Mouse (Mus musculus) intestine, embryonic 16.5 days (tissue): Measurements from ENCODE around the gene Kctd10. TPM values are rescaled to one million over a fixed set of nuclear protein-coding genes. Genes with fewer than 3 reads are reported as not detected.
A peak's percentile ranks its signal among the peaks of the same experiment; 100 is the strongest.

ENCODE experiments used
- ATAC-seq: fragments of 200-750 bp; cut with Nextera tagmentation; 2 replicates; pipeline ENCODE4 v1.8.0; 2017; ENCODE audit warnings: moderate TSS enrichment, moderate library complexity
- H3K27ac ChIP-seq: fragments of 300-500 bp; sonication (generic); 2 replicates; pipeline ENCODE4 v1.5.1; 2014; ENCODE audit warnings: mild to moderate bottlenecking, low read length
- H3K27me3 ChIP-seq: fragments of 300-500 bp; sonication (generic); replicated peaks from 2 replicates; pipeline ENCODE4 v1.6.1; 2014; ENCODE audit warnings: low read length, control low read depth, mixed read lengths; ENCODE audit not compliant: control insufficient read depth, insufficient read depth
- H3K36me3 ChIP-seq: fragments of 300-500 bp; sonication (generic); 2 replicates; pipeline ENCODE4 v1.6.1; 2014; ENCODE audit warnings: low read length, control low read depth; ENCODE audit not compliant: control insufficient read depth, insufficient read depth
- H3K4me1 ChIP-seq: fragments of 300-500 bp; sonication (generic); 2 replicates; pipeline ENCODE4 v1.6.1; 2014; ENCODE audit warnings: low read length, control low read depth, mixed read lengths; ENCODE audit not compliant: control insufficient read depth, insufficient read depth
- H3K4me2 ChIP-seq: fragments of 300-500 bp; sonication (generic); 2 replicates; pipeline ENCODE4 v1.6.1; 2014; ENCODE audit warnings: low read depth, low read length, control low read depth
- H3K4me3 ChIP-seq: fragments of 300-500 bp; sonication (generic); 2 replicates; pipeline ENCODE4 v1.5.1; 2014; ENCODE audit warnings: mild to moderate bottlenecking, low read length
- H3K9ac ChIP-seq: fragments of 300-500 bp; sonication (generic); 2 replicates; pipeline ENCODE4 v1.6.1; 2014; ENCODE audit warnings: low read depth, low read length
- H3K9me3 ChIP-seq: fragments of 300-500 bp; sonication (generic); 2 replicates; pipeline ENCODE4 v1.6.1; 2016; ENCODE audit warnings: low read length, control low read depth; ENCODE audit not compliant: control insufficient read depth
- WGBS: fragments of 180-500 bp; shearing (Covaris S2); extraction: QIAGEN DNeasy Blood & Tissue Kit; methylation state at CpG from one replicate; pipeline ENCODE4 v1.1.7; 2014; 5-methylcytosine and 5-hydroxymethylcytosine counted together
- polyA plus RNA-seq: library from polyadenylated mRNA; unstranded; fragments of >200 nt; fragmentation: Nextera tagmentation; extraction: Ambion mirVana; gene quantifications from 2 replicates; pipeline ENCODE4 v1.2.1, GENCODE M21; 2015

Gene Kctd10
- polyA plus RNA-seq, 1 experiment from 2014 or later = 132 TPM

GRCm38 (mm10) chr5:114372565-114372964 is 7.7 kb downstream of the Kctd10 start:
- 23% methylated on average over 11 of the region's 11 CpGs for WGBS
- Histone ChIP-seq H3K4me2 (peak overlapping the region; percentile 37), H3K27ac (peak overlapping the region; percentile 97), H3K9ac (peak overlapping the region; percentile 62), H3K36me3 (peaks cover 11% of the 10 kb centered on the region), H3K4me3 (no peak overlapping the region), H3K9me3 (no peaks in the 10 kb centered on the region), H3K4me1 (peaks cover 82% of the 10 kb centered on the region), H3K27me3 (no peaks in the 10 kb centered on the region)
- ATAC-seq = peak; percentile 65

DNA sequence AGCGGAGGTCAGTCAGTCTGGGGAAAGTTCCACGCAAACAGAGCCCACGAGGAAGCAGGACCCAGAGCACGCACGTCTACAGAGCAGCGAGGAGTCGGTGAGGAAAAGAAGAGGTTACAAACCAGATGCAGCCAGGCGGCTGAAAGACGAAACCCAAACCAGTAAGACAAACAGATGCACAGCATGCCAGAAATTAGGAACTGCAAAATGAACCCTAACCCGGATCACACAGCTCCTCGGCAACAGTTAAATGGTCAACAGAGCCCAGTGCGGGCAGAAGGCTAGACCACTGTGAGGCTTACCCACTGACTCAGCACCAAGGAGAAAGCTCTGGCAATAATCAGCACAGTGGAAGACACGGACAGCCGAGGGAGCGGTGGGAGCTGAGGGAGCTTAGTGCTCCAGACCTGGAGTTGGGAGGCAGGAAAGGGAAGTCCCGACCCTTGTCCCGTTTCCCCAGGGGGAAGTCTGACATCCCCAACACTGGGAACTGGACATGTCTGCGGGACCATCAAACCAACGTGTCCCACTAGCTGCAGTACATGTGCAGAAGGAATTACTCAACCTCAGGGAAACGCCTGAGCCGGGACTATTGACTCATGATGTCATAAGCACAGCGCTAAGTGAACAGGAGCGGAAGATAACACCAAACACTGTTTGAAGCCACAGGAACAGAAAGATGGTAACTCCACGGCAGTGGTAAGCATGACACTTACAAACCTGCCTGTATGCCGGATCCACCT is 8.4 kb downstream of the Kctd10 start:
- no peaks in the 10 kb centered on the region for H3K27me3 ChIP-seq
- H3K27ac ChIP-seq = peak overlapping the region; percentile 97
- 40% methylated on average over 25 of the region's 25 CpGs for WGBS
- H3K9ac ChIP-seq = peak overlapping the region; percentile 62
- no peaks in the 10 kb centered on the region for H3K9me3 ChIP-seq
- ATAC-seq = peak; percentile 19
- peak overlapping the region; percentile 12; the same call in 1 of the 2 replicates for H3K4me3 ChIP-seq
- peaks cover 76% of the 10 kb centered on the region for H3K4me1 ChIP-seq
- peaks cover 16% of the 10 kb centered on the region for H3K36me3 ChIP-seq
- peak overlapping the region; percentile 37 for H3K4me2 ChIP-seq

DNA sequence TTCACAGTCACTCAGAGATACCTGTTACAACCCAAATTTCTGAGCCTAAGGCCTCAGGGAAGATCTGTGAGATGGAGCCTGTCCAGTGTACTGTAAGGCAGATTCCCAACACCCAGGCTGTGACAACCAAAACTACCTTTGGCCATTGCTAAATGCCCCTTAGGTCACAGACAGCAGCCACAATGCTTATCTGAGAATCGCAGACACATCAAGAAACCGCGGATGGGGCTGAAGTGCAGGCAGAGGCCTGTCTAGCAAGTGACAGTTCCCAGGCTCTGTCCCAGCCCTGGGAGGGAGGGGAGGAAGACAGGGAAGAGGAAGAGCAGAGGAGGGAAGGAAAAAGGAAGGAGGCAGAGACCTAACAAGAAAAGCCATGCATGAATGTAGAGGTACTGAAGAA is 9.0 kb downstream of the Kctd10 start:
- peak overlapping the region; percentile 62 for H3K9ac ChIP-seq

DNA sequence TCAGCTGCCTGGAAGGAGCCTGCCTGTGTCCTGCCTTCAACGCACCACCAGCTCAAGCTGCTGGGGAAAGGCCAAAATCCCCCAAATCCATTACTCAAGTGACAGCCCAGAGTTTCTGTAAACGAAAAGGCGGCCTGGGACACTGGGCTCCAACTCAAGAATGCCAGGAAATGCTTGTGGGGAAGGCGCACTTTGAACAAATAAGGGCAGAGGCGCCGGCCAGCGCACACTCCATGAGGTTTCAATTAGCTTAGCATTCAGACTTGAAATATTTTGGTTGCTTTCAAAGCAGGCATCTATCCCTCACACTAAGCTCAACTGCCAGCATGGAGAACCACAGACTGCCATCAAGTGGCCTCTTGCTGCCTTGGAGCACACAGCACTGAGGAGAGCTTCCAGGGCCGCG is 9.9 kb downstream of the Kctd10 start:
- Histone ChIP-seq H3K27ac (peak overlapping the region; percentile 97), H3K9me3 (no peaks in the 10 kb centered on the region), H3K9ac (peak overlapping the region; percentile 62), H3K36me3 (peaks cover 29% of the 10 kb centered on the region), H3K27me3 (no peaks in the 10 kb centered on the region), H3K4me3 (no peak overlapping the region), H3K4me1 (peaks cover 70% of the 10 kb centered on the region), H3K4me2 (peak overlapping the region; percentile 37; the same call in 1 of the 2 replicates)
- ATAC-seq = peak; percentile 8; the same call in 1 of the 2 replicates
- WGBS = 31% methylated on average over 9 of the region's 9 CpGs

More for the DNA sequence above, 9.0 kb downstream of the Kctd10 start:
- Histone ChIP-seq H3K27me3 (no peaks in the 10 kb centered on the region), H3K4me2 (peak overlapping the region; percentile 37), H3K36me3 (peaks cover 22% of the 10 kb centered on the region), H3K4me3 (peak overlapping the region; percentile 12; the same call in 1 of the 2 replicates), H3K9me3 (no peaks in the 10 kb centered on the region), H3K27ac (peak overlapping the region; percentile 97), H3K4me1 (peaks cover 71% of the 10 kb centered on the region)
- 20% methylated on average over 3 of the region's 3 CpGs for WGBS
- no peak for ATAC-seq

DNA sequence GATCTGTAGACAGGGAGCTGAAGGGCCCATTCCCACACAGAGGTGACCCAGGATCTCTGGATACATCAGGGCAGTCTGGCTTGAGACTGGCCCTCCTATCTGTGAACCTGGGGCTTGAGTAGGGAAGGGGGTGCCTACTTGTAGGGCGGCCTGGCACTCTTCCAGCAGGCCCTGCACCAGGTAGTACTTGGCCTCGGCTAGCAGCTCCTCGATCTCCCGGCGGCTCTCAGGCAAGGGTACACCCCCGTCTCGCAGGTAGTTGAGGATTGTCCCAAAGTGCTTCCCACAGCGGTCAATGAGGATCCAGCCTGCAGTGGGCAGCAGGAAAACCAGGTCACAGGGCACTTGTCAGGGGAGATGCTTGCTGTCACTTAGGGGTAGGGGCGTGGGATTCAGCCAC is 10.4 kb downstream of the Kctd10 start:
- no peak overlapping the region for H3K4me3 ChIP-seq
- no peaks in the 10 kb centered on the region for H3K27me3 ChIP-seq
- peak overlapping the region; percentile 45 for H3K9ac ChIP-seq
- peak overlapping the region; percentile 4; the same call in 1 of the 2 replicates for H3K4me2 ChIP-seq
- 71% methylated on average over 9 of the region's 9 CpGs for WGBS
- peak overlapping the region; percentile 97 for H3K27ac ChIP-seq
- no peak for ATAC-seq
- peaks cover 29% of the 10 kb centered on the region for H3K36me3 ChIP-seq
- peaks cover 70% of the 10 kb centered on the region for H3K4me1 ChIP-seq
- no peaks in the 10 kb centered on the region for H3K9me3 ChIP-seq

- WGBS = 79% methylated on average over 16 of the region's 16 CpGs
- H3K27me3 ChIP-seq = no peaks in the 10 kb centered on the region
- H3K9ac ChIP-seq = peak overlapping the region; percentile 45
- H3K9me3 ChIP-seq = no peaks in the 10 kb centered on the region
- peak overlapping the region; percentile 97; the same call in 1 of the 2 replicates for H3K27ac ChIP-seq
- no peak for ATAC-seq
- H3K4me2 ChIP-seq = no peak overlapping the region
- H3K4me1 ChIP-seq = peaks cover 67% of the 10 kb centered on the region
- no peak overlapping the region for H3K4me3 ChIP-seq
- H3K36me3 ChIP-seq = peaks cover 29% of the 10 kb centered on the region
Observed at GRCm38 (mm10) chr5:114368803-114369496, 11.4 kb downstream of the Kctd10 start.

- no peak overlapping the region for H3K4me3 ChIP-seq
- ATAC-seq = no peak
- no peaks in the 10 kb centered on the region for H3K27me3 ChIP-seq
- H3K36me3 ChIP-seq = peaks cover 34% of the 10 kb centered on the region
- H3K4me1 ChIP-seq = peaks cover 64% of the 10 kb centered on the region
- H3K9me3 ChIP-seq = no peaks in the 10 kb centered on the region
- WGBS = 74% methylated on average over 14 of the region's 14 CpGs
- H3K4me2 ChIP-seq = no peak overlapping the region
- no peak overlapping the region for H3K27ac ChIP-seq
- H3K9ac ChIP-seq = no peak overlapping the region
Observed at GRCm38 (mm10) chr5:114368121-114368520, 12.2 kb downstream of the Kctd10 start.

DNA sequence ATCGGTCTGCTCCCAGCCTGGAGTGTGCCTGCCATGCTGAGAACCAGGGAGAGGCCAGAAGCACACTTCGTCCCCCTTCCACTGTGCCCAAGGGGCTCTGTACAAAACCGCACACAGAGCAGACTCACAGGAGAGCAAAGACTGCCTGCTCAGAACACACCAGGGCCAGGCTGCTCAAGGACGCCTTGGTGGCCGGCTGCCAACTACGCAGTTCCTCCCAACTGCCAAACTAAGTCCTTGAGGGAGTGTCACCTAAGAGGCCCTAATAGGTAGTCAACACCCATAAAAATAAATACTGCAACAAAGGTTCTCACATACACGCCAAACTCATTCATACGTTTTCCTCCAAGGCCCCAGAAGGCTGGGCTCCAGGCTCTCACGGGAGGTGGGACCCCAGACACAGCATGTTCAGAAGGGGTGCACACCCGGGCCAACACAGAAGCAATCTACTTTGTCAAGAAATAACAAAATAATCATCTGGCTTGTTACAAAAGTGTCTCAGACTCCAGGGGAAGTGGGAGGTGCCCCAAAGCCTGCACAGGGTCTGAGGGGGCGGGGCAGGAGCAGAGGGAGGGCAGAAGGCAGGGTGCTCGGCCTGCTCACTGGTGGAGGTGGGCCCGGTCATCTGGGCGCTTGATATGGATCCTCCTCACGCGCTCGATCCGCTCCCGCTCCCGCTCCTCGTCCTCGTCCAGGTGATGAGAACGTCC is 15.1 kb downstream of the Kctd10 start:
- 64% methylated on average over 23 of the region's 23 CpGs for WGBS
- Histone ChIP-seq H3K9ac (peak overlapping the region; percentile 58), H3K27ac (peak overlapping the region; percentile 90), H3K27me3 (no peaks in the 10 kb centered on the region), H3K9me3 (no peaks in the 10 kb centered on the region), H3K36me3 (peaks cover 38% of the 10 kb centered on the region), H3K4me2 (peak overlapping the region; percentile 34), H3K4me1 (peaks cover 35% of the 10 kb centered on the region), H3K4me3 (no peak overlapping the region)
- ATAC-seq = peak; percentile 90

GRCm38 (mm10) chr5:114360968-114361367 is 19.3 kb downstream of the Kctd10 start:
- Histone ChIP-seq H3K27ac (no peak overlapping the region), H3K4me1 (peaks cover 40% of the 10 kb centered on the region), H3K4me2 (no peak overlapping the region), H3K27me3 (no peaks in the 10 kb centered on the region), H3K9ac (no peak overlapping the region), H3K4me3 (no peak overlapping the region), H3K36me3 (peaks cover 18% of the 10 kb centered on the region), H3K9me3 (no peaks in the 10 kb centered on the region)
- 83% methylated on average over 15 of the region's 15 CpGs for WGBS
- ATAC-seq = no peak
